Mouse (Mus musculus) spleen, adult 12 weeks (tissue): ENCODE data around the gene Ppp1r3a.
"Not testable (repeated sequence)": the region's sequence is repeated elsewhere in the genome, so short reads cannot be mapped to it uniquely, and the experiment has no call there.

ENCODE experiments used
- DNase-seq: peaks from one replicate; pipeline ENCODE4 v3.0.0; 2022; ENCODE audit warnings: low spot score

Ppp1r3a gene

DNA sequence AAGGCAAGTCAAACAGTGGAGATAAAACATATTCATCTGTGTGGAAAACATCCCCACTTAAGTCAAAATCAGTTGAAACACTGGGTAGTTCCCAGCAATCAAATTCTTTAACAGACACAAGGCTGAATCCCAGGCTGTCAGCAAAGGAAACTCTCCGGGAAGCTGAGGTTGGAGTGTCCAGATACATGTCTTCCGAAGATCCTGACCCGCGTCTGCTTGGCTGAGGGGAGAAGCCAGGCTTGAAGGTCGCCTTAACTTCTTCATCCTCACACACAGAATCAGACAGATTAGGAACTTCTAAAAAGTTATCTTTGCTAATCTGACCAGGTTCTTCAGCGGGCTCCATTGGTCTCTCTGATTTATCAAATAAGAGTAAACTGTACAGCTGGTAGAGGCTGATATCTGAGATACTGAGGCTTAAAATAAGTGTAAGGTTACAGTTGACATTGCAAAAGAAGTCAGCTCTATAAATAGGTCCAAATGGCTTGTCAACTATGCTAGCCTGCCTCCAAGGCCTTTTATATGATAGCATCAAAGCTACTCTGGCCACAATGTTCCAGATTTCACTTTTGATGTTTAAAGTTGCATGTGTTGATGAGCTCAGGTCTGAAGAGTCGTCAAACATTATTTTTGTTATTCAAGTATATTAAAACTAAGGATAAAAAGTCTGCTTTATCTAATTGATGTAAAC, at the start of gene Ppp1r3a:
TSS of gene Ppp1r3a (minus strand) at position 374 of the 691 bp plus-strand sequence.
- no peak for DNase-seq

DNA sequence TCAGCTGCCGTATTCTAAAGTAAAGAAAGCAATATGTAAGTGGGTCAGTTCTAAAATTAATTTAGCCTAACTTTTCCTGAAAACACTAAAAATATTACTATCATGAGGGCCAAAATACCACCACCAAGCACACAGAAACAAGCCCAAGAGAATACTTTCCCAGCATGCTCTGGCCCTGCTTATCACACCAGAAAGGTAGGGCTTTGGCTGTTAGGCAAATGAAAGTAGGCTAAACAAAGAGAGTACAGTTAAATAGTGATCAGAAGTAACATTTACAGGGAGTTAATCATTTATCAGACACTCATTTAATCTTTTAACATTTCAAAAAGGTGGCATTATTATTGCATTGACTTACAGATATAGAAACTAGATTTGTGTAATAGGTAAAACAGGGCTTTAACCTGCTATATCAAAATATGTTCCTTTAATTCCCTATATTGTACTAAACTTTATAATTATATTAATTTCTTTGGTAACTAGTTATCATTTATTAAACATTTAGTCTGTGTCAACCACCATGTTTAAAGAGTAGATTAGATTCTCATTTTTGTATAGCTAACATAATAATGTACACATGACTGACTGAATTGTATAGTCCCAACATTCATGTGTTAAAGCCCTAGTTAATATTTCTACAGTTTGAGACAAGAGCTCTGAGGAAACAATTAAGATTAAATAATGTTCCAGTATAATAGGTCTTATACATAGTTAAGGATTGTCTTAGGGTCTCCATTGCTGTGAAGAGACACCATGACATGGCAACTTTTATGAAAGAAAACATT, 32.3 kb upstream of the Ppp1r3a start:
- DNase-seq, result no peak

DNA sequence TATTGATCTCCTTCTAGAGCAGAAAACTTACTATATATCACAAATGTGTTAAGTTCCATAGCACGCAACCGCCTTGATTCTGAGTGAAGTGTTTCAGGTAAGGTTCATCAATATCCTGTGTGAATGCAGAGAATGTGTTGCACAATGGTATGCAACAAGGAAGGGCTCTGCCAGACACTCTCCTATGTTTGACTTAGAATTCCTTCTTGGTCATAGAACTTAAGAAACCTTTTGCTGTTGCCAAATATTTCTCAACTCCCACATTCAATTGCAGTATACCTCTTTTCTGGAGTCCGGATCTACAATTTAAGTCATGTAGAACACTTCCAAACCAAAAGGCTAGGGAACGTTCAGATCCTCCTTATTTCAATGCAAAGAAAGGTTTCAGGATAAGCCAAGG, 22.8 kb upstream of the Ppp1r3a start:
- no peak for DNase-seq

DNA sequence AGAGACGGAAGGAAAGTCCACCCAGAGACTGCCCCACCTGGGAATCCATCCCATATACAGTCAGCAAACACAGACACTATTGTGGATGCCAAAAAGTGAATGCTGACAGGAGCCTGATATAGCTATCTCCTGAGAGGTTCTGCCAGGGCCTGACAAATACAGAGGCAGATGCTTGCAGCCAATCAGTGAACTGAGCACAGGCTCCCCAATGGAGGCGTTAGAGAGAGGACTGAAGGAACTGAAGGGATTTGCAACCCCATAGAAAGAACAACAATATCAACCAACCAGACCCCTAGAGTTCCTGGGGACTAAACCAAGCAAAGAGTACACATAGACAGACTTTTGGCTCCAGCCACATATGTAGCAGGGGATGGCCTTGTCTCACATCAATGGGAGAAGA, 16.6 kb upstream of the Ppp1r3a start:
- no peak for DNase-seq

DNA sequence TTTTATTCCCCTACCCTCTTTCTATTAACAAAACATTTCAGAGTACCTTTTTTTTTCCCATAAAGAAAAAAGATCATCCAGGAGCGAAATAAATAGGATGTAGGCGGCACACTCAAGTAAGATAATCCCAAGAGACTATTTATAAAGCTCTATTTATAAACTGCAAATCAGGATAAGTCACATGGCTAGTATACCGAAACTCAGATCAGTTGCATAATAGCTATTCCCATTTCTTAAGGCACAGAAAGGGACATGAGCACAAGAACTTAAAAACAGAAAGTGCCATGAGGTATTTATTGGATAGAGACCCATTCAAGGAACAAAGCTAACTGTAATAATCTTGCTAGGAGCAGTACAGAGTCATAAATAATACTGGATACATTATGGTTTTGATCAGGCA, 2.4 kb upstream of the Ppp1r3a start:
- DNase-seq, result no peak

DNA sequence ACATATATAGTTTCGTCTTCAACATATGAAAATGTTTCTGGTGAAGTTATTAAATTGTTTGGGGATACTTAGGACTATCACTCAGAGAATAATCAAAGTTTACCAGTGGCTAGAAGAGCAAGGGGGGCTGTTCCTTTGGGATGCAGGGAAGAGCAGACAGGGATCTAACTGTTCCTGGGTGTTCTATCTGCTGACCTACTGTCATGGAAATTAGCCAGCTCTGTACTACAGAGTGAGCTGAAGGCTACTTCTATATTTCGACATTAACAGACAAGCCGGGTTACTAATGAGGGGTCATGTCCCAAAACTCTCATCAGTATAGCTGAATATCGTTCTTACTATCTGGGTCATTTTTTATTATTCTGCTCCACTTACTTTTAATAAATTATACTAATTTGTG, 1.6 kb downstream of the Ppp1r3a start:
- DNase-seq, result no peak

DNA sequence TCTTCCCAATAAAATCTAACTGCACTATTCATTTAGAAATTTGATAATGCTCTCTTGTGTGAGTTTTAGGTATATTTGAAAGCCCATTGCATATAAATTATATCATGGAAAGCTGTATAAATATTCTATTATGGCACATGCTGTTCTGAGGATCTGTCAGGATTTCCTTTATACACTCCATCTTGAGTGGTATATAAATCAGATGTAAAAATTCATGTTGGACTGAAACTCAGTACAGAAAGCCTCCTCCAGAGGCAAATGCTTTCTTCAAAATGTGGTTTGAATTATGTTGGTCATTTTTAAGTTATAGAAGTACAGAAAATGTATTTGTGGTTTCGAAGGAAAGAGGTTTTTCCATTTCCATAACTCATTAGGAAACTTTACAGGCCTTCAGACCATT, 2.9 kb downstream of the Ppp1r3a start:
- no peak for DNase-seq

DNA sequence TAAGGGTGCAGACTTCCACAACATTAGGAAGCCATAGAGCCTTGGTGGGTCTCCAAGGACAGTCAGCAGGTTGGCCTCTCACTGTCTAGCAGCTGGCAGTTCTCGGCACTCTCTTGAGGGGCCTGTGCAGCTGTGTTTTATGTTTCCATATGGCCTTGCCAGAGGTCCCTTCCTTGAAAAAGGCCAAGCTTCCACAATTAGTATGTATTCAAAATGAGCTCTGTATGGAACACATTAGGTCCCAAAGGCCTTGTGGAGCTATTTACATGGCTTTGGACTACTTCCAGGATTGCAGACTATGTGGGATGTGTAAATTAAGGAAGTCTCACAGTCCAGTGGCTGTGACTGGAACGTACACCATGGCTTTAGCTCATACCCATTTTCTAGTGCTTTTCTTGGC, 8.1 kb downstream of the Ppp1r3a start:
- no peak for DNase-seq

DNA sequence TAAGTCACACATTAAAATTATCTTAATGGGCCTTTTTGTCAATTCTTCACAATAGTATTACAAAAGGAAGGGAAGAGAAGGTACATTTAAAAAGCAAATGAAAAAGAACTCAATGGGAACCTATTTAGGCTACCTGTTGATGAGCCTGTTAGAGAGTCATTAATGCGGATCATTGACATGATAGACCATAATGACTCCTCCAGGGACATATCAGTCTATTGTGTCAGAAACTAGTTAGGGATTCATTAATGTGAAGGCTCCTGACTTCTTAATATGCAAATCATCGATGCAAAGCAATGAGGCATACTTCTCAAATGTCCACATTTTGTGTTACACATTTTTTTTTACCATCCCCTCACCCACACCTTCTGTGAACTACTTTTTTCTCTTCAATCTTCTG, 19.1 kb downstream of the Ppp1r3a start:
- no peak for DNase-seq

DNA sequence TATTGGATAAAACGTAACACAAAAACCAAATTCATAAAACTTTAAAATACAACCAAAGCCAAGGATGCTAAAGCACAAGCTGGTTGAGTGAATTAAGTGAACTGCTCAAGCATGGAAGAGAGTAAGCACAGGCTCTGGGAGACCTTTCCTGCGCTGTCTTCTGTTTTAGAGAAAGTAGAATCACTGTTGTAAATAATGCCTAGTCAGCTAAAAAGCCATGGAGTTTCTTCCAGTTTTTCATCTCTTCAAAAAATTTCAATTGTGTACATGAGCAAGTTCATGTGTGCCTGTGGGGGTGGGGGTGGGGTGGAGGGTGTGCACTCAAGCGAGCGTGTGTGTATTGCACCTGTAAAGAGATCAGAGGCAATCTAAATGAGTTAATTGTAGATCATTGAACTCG, 24.1 kb downstream of the Ppp1r3a start:
- no peak for DNase-seq

DNA sequence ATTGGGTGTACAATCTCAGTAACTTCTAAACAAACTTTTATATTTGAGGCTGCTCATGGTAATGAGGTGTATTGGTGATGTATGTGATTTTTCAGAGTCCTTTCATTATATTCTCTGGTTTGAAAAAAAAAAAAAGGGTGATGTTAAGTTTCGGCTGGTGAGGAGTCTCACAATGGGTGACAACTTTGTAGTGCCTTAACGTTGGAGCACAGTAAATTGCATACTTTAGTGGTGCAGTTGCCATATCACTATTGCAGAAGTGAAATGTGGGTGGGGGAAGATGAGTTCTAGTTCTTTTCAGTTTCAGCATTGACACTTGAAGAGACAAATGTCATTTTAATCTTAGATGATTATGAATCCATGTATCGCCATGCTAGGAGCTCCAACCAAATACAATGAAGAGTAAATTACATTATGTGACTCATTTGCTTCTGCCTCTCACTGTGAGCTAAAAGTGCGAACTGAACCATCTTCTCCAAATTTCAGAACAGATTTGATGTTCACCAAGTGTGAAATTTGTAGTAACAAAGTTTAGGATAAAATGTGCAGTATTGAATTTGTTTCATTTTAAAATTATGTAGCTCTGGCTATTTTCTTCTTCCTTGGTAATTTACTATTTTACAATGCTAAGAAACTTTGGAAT, 34.2 kb downstream of the Ppp1r3a start:
- no peak for DNase-seq

DNA sequence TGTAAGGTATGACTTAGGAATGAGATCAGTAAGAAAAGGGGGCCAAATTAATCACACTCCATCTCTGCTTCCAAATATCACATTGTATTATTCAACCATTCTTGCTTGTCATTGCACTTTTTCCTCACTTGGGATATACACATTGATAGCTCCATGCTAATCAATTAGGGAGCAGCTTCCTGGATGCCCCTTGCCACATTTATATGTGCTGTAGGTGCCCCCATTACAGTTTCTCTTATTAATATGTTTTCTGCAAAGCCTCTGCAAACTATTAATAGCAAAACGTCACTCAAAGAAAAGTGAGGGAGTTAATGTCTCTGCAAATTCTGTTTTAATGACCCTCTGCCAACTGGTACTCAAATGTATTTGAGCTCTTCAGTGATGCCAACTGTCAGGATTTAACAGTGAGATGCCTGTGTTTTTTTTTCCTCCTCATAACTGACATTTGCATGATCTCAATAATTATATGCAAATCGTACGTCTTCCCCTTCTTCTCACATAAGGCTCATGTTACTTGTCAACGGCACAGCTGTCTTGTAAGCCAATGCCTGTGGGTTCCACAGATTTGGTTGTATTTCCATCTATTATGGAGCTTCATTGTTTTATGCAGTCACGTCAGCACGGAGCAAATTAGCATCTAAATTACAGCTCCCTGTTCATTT, 34.8 kb downstream of the Ppp1r3a start:
- DNase-seq, result no peak

DNA sequence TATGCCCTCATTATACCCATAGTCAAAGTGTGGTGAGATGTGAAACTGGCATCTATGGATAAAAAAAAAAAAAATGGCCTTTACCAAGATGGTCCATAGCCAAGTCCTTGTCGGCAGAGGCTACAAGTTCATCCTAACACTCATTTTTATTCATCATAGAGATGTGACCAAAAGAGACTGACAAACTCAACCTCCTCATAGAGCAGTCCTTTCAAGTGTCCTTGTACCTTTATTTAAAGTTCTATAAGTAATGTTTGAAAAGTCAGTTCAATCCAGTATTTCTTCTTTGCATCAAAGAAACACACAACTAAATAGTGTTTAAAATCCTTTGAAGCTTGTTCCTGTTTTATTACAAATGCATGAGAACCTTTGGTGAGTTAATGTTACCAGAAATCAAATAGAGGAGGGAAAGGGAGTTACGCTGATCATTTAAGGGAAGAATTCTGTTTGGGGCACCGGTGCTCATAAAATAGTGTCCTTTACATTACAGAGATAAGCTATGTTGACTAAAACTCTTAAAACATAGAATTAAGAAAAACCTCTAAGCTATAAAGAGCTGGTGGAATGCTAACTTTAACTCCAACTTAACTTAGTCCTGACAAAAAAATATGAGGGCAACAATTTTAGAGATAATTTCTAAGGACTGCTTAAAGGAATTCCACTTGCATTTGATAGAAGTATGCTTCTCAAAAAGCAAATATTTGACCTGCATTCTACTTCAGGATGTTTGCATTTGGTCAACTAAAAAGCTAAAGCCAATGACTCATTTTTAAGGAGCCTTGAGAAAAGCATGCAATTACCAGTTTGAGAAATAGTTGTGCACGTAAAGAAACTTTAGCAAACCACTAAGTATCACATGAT, 39.7 kb downstream of the Ppp1r3a start:
- DNase-seq, result no peak

DNA sequence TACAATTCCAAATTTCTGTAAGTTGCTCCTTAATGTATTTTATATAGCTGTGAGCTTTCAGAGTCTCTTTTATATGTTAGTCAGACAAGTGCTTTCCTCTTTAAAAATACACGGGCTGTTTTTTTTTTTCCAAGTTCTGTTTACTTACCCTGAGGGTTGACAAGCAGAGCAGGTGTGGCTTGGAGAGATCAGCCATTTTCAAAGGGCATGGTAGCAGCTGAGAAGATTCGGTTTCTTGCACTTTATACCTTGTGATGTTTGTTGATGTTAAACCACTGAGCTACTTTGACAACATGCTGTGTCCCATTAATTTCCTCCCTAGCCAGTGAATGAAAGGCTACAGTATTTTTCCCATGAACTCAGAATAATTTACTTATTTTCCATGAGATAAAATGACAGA, 42.9 kb downstream of the Ppp1r3a start:
- no peak for DNase-seq

DNA sequence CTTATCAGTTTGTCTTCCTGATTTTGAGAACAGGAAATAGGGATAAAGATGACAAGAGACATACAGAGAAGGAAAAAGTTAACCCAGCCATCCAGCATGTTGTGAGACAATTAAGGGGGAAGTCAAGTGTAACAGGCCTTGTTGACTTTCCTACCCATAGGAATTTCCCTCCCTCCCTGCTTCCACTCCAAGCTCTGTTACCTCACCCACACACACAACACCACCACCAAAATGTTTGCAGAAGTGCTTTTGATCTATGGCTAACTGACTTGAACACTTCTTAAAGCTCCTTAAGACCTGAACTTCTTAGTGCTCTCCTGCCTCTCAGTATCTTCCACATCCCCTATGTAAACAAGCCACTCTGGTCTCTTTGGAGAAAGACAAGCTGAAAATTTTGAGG, 55.0 kb downstream of the Ppp1r3a start:
- no peak for DNase-seq

DNA sequence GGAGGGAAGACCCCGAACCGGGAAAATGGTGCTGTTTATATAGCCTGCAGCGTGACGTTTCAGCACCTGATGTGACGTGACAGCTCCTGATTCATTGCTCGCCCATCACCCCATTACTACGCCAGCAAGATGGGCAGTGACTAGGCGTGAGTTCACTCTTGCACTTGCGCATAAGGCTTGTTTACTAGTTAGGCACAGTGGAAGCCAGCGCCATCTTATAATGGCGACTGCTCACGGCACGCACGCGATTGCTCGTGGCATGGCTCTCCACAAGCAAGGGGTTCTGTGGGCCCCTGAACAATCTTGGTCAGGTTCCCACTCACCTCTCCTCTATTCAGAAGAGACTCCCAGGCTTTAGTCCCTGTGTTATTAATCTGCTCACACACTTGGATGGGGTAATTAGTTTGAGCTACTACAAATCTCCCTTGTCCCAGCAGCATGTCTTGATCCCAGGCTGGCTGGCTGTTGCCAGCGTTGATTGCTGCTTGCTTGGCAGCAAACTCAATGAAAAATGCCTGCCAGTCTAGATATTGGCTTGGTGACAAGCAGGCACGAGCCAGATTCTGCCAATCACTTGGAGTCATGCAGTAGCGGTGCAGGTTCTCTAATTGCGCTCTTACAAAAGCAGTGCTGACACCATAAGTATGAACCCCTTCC, 75.7 kb downstream of the Ppp1r3a start:
- not testable (repeated sequence) for DNase-seq

DNA sequence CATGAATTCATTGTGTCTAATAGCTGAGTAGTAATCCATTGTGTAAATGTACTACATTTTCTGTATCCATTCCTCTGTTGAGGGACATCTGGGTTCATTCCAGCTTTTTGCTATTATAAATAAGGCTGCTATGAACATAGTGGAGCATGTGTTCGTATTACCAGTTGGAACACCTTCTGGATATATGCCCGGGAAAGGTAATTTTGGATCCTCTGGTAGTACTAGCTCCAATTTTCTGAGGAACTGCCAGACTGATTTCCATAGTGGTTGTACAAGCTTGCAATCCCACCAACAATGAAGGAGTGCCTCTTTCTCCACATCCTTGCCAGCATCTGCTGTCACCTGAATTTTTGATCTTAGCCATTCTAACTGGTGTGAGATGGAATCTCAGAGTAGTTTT, 86.1 kb downstream of the Ppp1r3a start:
- not testable (repeated sequence) for DNase-seq

DNA sequence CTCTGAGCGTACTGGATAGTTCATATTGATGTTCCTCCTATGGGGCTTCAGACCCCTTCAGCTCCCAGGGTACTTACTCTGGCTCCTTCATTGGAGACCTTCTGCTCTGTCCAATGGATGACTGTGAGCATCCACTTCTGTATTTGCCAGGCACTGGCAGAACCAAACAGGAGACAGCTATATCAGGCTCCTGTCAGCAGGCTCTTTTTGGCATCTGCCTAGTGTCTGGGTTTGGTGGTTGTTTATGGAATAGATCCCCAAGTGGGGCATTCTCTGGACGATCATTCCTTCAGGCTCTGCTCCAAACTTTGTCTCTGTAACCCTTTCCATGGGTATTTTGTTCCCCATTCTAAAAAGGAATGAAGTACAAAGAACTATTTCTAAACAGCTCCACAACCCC, 87.4 kb downstream of the Ppp1r3a start:
- DNase-seq, result not testable (repeated sequence)
